Mouse (Mus musculus) central nervous system, embryonic 11.5 days (tissue): ENCODE data around the gene Wdr3. TPM values are rescaled to one million over a fixed set of nuclear protein-coding genes. Genes with fewer than 3 reads are reported as not detected.

Experiments used
- polyA plus RNA-seq: library from polyadenylated mRNA; depleted of rRNA; stranded (reverse); fragments of >200 nt; gene quantifications from 2 replicates; pipeline ENCODE4 v1.2.3, GENCODE M21; 2012; rRNA removed

The Wdr3 gene
- polyA plus RNA-seq, result 39.6 and 45.6 TPM in 2 replicates

GRCm38 (mm10) chr3:100162315-100163105, at the start of gene Wdr3, which contains the start of gene Gdap2:
Gene Wdr3 (minus strand): TSS chr3:100162407.
Gene Gdap2 (plus strand): TSS chr3:100162381.

Other genes with a start within 250 kb of the Wdr3 start
- gene Gdap2, start within 50 bp of the Wdr3 start, polyA plus RNA-seq, result 11.3 and 20.9 TPM in 2 replicates